Mouse (Mus musculus) hindbrain, embryonic 13.5 days (tissue): Measurements from ENCODE around the gene Ctsa. TPM values are rescaled to one million over a fixed set of nuclear protein-coding genes. Genes with fewer than 3 reads are reported as not detected.
"Not testable (repeated sequence)": the region's sequence is repeated elsewhere in the genome, so short reads cannot be mapped to it uniquely, and the experiment has no call there.

Experiments
- ATAC-seq: fragments of 200-750 bp; cut with Nextera tagmentation; 2 replicates; pipeline ENCODE4 v1.8.0; 2017; ENCODE audit warnings: moderate TSS enrichment; ENCODE audit not compliant: low FRiP score
- H3K27ac ChIP-seq: fragments of 300-500 bp; sonication (generic); 2 replicates; pipeline ENCODE4 v1.5.1; 2015; ENCODE audit warnings: inconsistent platforms, mild to moderate bottlenecking, moderate library complexity
- H3K27me3 ChIP-seq: fragments of 300-500 bp; sonication (generic); 2 replicates; pipeline ENCODE4 v1.6.1; 2015; ENCODE audit warnings: mild to moderate bottlenecking, inconsistent platforms
- H3K36me3 ChIP-seq: fragments of 300-500 bp; sonication (generic); 2 replicates; pipeline ENCODE4 v1.6.1; 2015; ENCODE audit warnings: mild to moderate bottlenecking, inconsistent platforms
- H3K4me1 ChIP-seq: fragments of 300-500 bp; sonication (generic); replicated peaks from 2 replicates; pipeline ENCODE4 v1.6.1; 2015; ENCODE audit warnings: inconsistent platforms
- H3K4me2 ChIP-seq: fragments of 300-500 bp; sonication (generic); 2 replicates; pipeline ENCODE4 v1.6.1; 2015; ENCODE audit warnings: inconsistent platforms, mild to moderate bottlenecking, moderate library complexity
- H3K4me3 ChIP-seq: fragments of 300-500 bp; sonication (generic); 2 replicates; pipeline ENCODE4 v1.5.1; 2015; ENCODE audit warnings: mild to moderate bottlenecking, inconsistent platforms
- H3K9ac ChIP-seq: fragments of 300-500 bp; sonication (generic); 2 replicates; pipeline ENCODE4 v1.6.1; 2015; ENCODE audit warnings: mild to moderate bottlenecking, inconsistent platforms
- H3K9me3 ChIP-seq: fragments of 300-500 bp; sonication (generic); 2 replicates; pipeline ENCODE4 v1.6.1; 2016; ENCODE audit warnings: inconsistent platforms
- WGBS: fragments of 180-500 bp; shearing (Covaris S2); methylation state at CpG from one replicate; pipeline ENCODE4 v1.1.7; 2015; 5-methylcytosine and 5-hydroxymethylcytosine counted together
- polyA plus RNA-seq: library from polyadenylated mRNA; unstranded; fragments of >200 nt; fragmentation: Nextera tagmentation; extraction: Ambion mirVana; gene quantifications from 2 replicates; pipeline ENCODE4 v1.2.1, GENCODE M21; 2015

Ctsa gene
- polyA plus RNA-seq, 1 experiment from 2014 or later, result 109 TPM

- no peak; the same call in 1 of the 2 replicates for ATAC-seq
- no peaks in the 10 kb centered on the region for H3K9me3 ChIP-seq
- 62% methylated on average over 16 of the region's 16 CpGs for WGBS
- H3K4me2 ChIP-seq, result peak overlapping the region; percentile 98
- H3K27ac ChIP-seq, result peak overlapping the region; percentile 73
- H3K4me1 ChIP-seq, result peaks cover 27% of the 10 kb centered on the region
- H3K4me3 ChIP-seq, result peak overlapping the region; percentile 69
- H3K9ac ChIP-seq, result peak overlapping the region; percentile 83
- H3K36me3 ChIP-seq, result peaks cover 30% of the 10 kb centered on the region
- H3K27me3 ChIP-seq, result no peaks in the 10 kb centered on the region
Observed at GRCm38 (mm10) chr2:164832032-164832747, 483 bp upstream of the Ctsa start.

- Histone ChIP-seq H3K4me3 (peak within 1 kb of the TSS; percentile 69), H3K27ac (peak within 1 kb of the TSS; percentile 73), H3K4me2 (peak within 1 kb of the TSS; percentile 98), H3K9me3 (no peaks in the 10 kb centered on the region), H3K36me3 (peaks cover 28% of the 10 kb centered on the region), H3K9ac (peak within 1 kb of the TSS; percentile 83), H3K27me3 (no peaks in the 10 kb centered on the region), H3K4me1 (peaks cover 27% of the 10 kb centered on the region)
- under 1% methylated on average over 31 of the region's 31 CpGs for WGBS
- peak; percentile 78 for ATAC-seq
Observed at GRCm38 (mm10) chr2:164833314-164833959, 764 bp downstream of the Ctsa start, which contains the start of gene Neurl2. Gene Neurl2 (minus strand): TSS chr2:164833456.

- Histone ChIP-seq H3K9me3 (no peaks in the 10 kb centered on the region), H3K4me3 (peak overlapping the region; percentile 69), H3K27ac (no peak overlapping the region; the same call in 1 of the 2 replicates), H3K4me1 (peaks cover 27% of the 10 kb centered on the region), H3K9ac (peak overlapping the region; percentile 83), H3K4me2 (peak overlapping the region; percentile 98), H3K27me3 (no peaks in the 10 kb centered on the region), H3K36me3 (peaks cover 32% of the 10 kb centered on the region)
- 50% methylated on average over 8 of the region's 8 CpGs for WGBS
- no peak for ATAC-seq
Observed at GRCm38 (mm10) chr2:164834531-164834930, 1.9 kb downstream of the Ctsa start.

GRCm38 (mm10) chr2:164835164-164835563 lies 2.5 kb downstream of the Ctsa start:
- no peak overlapping the region for H3K9ac ChIP-seq
- H3K36me3 ChIP-seq, result peaks cover 38% of the 10 kb centered on the region
- peak overlapping the region; percentile 98 for H3K4me2 ChIP-seq
- 100% methylated on average over 4 of the region's 4 CpGs for WGBS
- no peak for ATAC-seq
- no peaks in the 10 kb centered on the region for H3K27me3 ChIP-seq
- H3K4me1 ChIP-seq, result peaks cover 27% of the 10 kb centered on the region
- no peak overlapping the region for H3K27ac ChIP-seq
- H3K9me3 ChIP-seq, result no peaks in the 10 kb centered on the region
- peak overlapping the region; percentile 69; the same call in 1 of the 2 replicates for H3K4me3 ChIP-seq

GRCm38 (mm10) chr2:164845782-164846181 lies 13.1 kb downstream of the Ctsa start:
- no peak for ATAC-seq
- Histone ChIP-seq H3K9ac (no peak overlapping the region), H3K4me2 (no peak overlapping the region), H3K9me3 (no peaks in the 10 kb centered on the region), H3K27me3 (no peaks in the 10 kb centered on the region), H3K4me1 (no peaks in the 10 kb centered on the region), H3K36me3 (0 out of 2 replicates have a peak, but pooled peaks cover 2% of the 10 kb centered on the region), H3K27ac (no peak overlapping the region), H3K4me3 (no peak overlapping the region)
- WGBS, result 55% methylated on average over 3 of the region's 3 CpGs

GRCm38 (mm10) chr2:164850061-164850460 lies 17.4 kb downstream of the Ctsa start:
- Histone ChIP-seq H3K27me3 (peaks cover 6% of the 10 kb centered on the region; the same call in 1 of the 2 replicates), H3K36me3 (no peaks in the 10 kb centered on the region), H3K4me1 (no peaks in the 10 kb centered on the region), H3K4me3 (no peak overlapping the region), H3K9me3 (no peaks in the 10 kb centered on the region), H3K4me2 (no peak overlapping the region), H3K27ac (no peak overlapping the region), H3K9ac (no peak overlapping the region)
- WGBS, result 90% methylated on average over 8 of the region's 8 CpGs
- ATAC-seq, result no peak

- Histone ChIP-seq H3K4me2 (peak overlapping the region; percentile 87), H3K4me1 (peaks cover 22% of the 10 kb centered on the region), H3K27me3 (peaks cover 54% of the 10 kb centered on the region)
- H3K9me3 ChIP-seq, ATAC-seq, H3K36me3 ChIP-seq, H3K4me3 ChIP-seq, H3K9ac ChIP-seq, H3K27ac ChIP-seq: not testable (repeated sequence)
- 69% methylated on average over 5 of the region's 5 CpGs for WGBS
Observed at GRCm38 (mm10) chr2:164855572-164855971, 22.9 kb downstream of the Ctsa start.

GRCm38 (mm10) chr2:164856309-164857100 lies 23.8 kb downstream of the Ctsa start:
- Histone ChIP-seq H3K9ac (peak overlapping the region; percentile 63), H3K4me2 (peak overlapping the region; percentile 87), H3K27ac (peak overlapping the region; percentile 58), H3K9me3 (no peaks in the 10 kb centered on the region), H3K36me3 (no peaks in the 10 kb centered on the region), H3K4me1 (peaks cover 26% of the 10 kb centered on the region), H3K4me3 (peak overlapping the region; percentile 49), H3K27me3 (peaks cover 59% of the 10 kb centered on the region)
- 1% methylated on average over 42 of the region's 42 CpGs for WGBS
- ATAC-seq, result peak; percentile 47; the same call in 1 of the 2 replicates

GRCm38 (mm10) chr2:164857101-164857821 lies 24.6 kb downstream of the Ctsa start, which contains the start of gene Pltp:
Gene Pltp (minus strand): TSS chr2:164857711.
- H3K4me2 ChIP-seq, result peak within 1 kb of the TSS; percentile 87

GRCm38 (mm10) chr2:164857842-164858553 lies 25.3 kb downstream of the Ctsa start:
- peak; percentile 34; the same call in 1 of the 2 replicates for ATAC-seq
- Histone ChIP-seq H3K4me3 (peak overlapping the region; percentile 49), H3K27me3 (peaks cover 59% of the 10 kb centered on the region), H3K9ac (peak overlapping the region; percentile 63), H3K4me1 (peaks cover 32% of the 10 kb centered on the region), H3K27ac (peak overlapping the region; percentile 58; the same call in 1 of the 2 replicates), H3K9me3 (no peaks in the 10 kb centered on the region), H3K4me2 (peak overlapping the region; percentile 87), H3K36me3 (no peaks in the 10 kb centered on the region)
- 2% methylated on average over 19 of the region's 19 CpGs for WGBS

More at GRCm38 (mm10) chr2:164857101-164857821, 24.6 kb downstream of the Ctsa start, which contains the start of gene Pltp:
- WGBS, result under 1% methylated on average over 44 of the region's 47 CpGs
- Histone ChIP-seq H3K36me3 (no peaks in the 10 kb centered on the region), H3K9me3 (no peaks in the 10 kb centered on the region), H3K9ac (peak within 1 kb of the TSS; percentile 63), H3K27me3 (peaks cover 59% of the 10 kb centered on the region), H3K4me1 (peaks cover 32% of the 10 kb centered on the region), H3K27ac (peak within 1 kb of the TSS; percentile 58), H3K4me3 (peak within 1 kb of the TSS; percentile 49)
- ATAC-seq, result peak; percentile 86

GRCm38 (mm10) chr2:164859155-164859554 lies 26.5 kb downstream of the Ctsa start:
- Histone ChIP-seq H3K4me2 (no peak overlapping the region), H3K4me1 (peaks cover 32% of the 10 kb centered on the region), H3K9me3 (no peaks in the 10 kb centered on the region), H3K27me3 (peaks cover 59% of the 10 kb centered on the region), H3K27ac (no peak overlapping the region), H3K9ac (no peak overlapping the region), H3K36me3 (no peaks in the 10 kb centered on the region), H3K4me3 (no peak overlapping the region)
- 79% methylated on average over 2 of the region's 2 CpGs for WGBS
- ATAC-seq, result no peak
